Mouse (Mus musculus) midbrain, embryonic 13.5 days (tissue): ENCODE data around the gene Mfn2. TPM values are rescaled to one million over a fixed set of nuclear protein-coding genes. Genes with fewer than 3 reads are reported as not detected.
A peak's percentile ranks its signal among the peaks of the same experiment; 100 is the strongest.

Source experiments
- ATAC-seq: fragments of 200-750 bp; cut with Nextera tagmentation; 2 replicates; pipeline ENCODE4 v1.8.0; 2017; ENCODE audit warnings: mild to moderate bottlenecking, moderate TSS enrichment, moderate library complexity
- H3K27ac ChIP-seq: fragments of 300-500 bp; sonication (generic); 2 replicates; pipeline ENCODE4 v1.5.1; 2015; ENCODE audit warnings: inconsistent platforms, mild to moderate bottlenecking, moderate library complexity
- H3K27me3 ChIP-seq: fragments of 300-500 bp; sonication (generic); 2 replicates; pipeline ENCODE4 v1.6.1; 2015; ENCODE audit warnings: mild to moderate bottlenecking, inconsistent platforms
- H3K36me3 ChIP-seq: fragments of 300-500 bp; sonication (generic); 2 replicates; pipeline ENCODE4 v1.6.1; 2015; ENCODE audit warnings: mild to moderate bottlenecking, inconsistent platforms
- H3K4me1 ChIP-seq: fragments of 300-500 bp; sonication (generic); replicated peaks from 2 replicates; pipeline ENCODE4 v1.6.1; 2015; ENCODE audit warnings: inconsistent platforms
- H3K4me2 ChIP-seq: fragments of 300-500 bp; sonication (generic); replicated peaks from 2 replicates; pipeline ENCODE4 v1.6.1; 2015; ENCODE audit warnings: moderate library complexity, mild to moderate bottlenecking, inconsistent platforms
- H3K4me3 ChIP-seq: fragments of 300-500 bp; sonication (generic); replicated peaks from 2 replicates; pipeline ENCODE4 v1.5.1; 2015; ENCODE audit warnings: mild to moderate bottlenecking, inconsistent platforms
- H3K9ac ChIP-seq: fragments of 300-500 bp; sonication (generic); replicated peaks from 2 replicates; pipeline ENCODE4 v1.6.1; 2015; ENCODE audit warnings: mild to moderate bottlenecking, inconsistent platforms
- H3K9me3 ChIP-seq: fragments of 300-500 bp; sonication (generic); 2 replicates; pipeline ENCODE4 v1.6.1; 2016; ENCODE audit warnings: mild to moderate bottlenecking, inconsistent platforms
- WGBS: fragments of 180-500 bp; shearing (Covaris S2); methylation state at CpG from one replicate; pipeline ENCODE4 v1.1.7; 2015; 5-methylcytosine and 5-hydroxymethylcytosine counted together
- polyA plus RNA-seq: library from polyadenylated mRNA; unstranded; fragments of >200 nt; fragmentation: Nextera tagmentation; extraction: Ambion mirVana; gene quantifications from 2 replicates; pipeline ENCODE4 v1.2.1, GENCODE M21; 2015

Mfn2 gene
- polyA plus RNA-seq, 1 experiment from 2014 or later, result 77.3 TPM

DNA sequence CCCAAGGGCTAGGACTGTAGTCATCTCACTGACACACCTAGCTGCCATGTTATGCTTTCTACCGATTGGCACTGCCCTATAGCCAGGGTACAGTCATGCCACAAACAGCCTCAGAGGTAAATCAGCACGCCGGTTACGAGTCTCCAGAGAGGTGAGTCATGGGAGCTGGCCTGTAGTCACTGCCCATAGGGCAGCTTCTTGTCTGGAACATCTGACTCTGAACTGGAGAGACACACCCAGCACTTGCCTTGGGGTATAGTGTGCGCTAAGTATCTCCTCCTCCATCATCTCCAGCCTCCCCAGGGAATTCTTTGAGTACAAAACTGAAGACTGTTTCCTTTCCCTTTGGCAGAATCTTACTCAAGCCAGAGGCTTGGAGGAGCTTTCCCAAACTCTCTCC lies 1.7 kb upstream of the Mfn2 start:
- Histone ChIP-seq H3K27ac (no peak overlapping the region), H3K27me3 (no peaks in the 10 kb centered on the region), H3K9ac (no peak overlapping the region), H3K4me3 (no peak overlapping the region), H3K36me3 (peaks cover 17% of the 10 kb centered on the region), H3K9me3 (no peaks in the 10 kb centered on the region), H3K4me1 (peaks cover 16% of the 10 kb centered on the region), H3K4me2 (no peak overlapping the region)
- 87% methylated on average over 5 of the region's 5 CpGs for WGBS
- ATAC-seq, result no peak

DNA sequence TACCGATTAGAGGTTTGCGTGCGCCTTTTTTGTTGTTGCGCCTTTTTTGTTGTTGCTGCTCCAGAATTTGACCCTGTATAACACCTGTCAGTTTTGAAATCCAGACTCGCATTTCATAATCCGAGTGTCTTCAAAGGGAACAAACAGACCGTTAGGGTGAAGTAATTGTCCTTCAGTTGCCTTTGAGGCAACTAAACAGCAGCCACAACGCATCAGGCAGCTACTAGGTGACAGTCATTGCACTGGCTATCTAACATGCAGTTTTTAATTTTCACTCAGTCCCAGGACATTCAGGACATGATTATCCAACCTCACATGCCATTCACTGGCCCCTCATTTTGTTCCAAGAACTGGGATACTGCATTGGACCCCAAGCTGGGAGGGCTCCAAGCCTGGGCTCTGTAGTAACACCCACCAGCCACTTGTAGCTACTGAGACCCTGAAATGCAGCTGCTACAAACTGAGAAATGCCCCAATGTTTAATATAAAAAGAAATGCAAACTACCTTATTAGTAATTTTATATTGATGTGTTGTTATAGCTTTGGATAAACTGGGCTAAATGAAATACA lies 671 bp upstream of the Mfn2 start:
- H3K27ac ChIP-seq, result peak overlapping the region; percentile 78
- peak overlapping the region; percentile 56 for H3K4me2 ChIP-seq
- ATAC-seq, result no peak; the same call in none of the 2 replicates
- H3K9ac ChIP-seq, result peak overlapping the region; percentile 83; the same call in 1 of the 2 replicates
- H3K4me3 ChIP-seq, result peak overlapping the region; percentile 79
- H3K27me3 ChIP-seq, result no peaks in the 10 kb centered on the region
- H3K9me3 ChIP-seq, result no peaks in the 10 kb centered on the region
- peaks cover 16% of the 10 kb centered on the region for H3K4me1 ChIP-seq
- H3K36me3 ChIP-seq, result peaks cover 23% of the 10 kb centered on the region
- WGBS, result under 1% methylated on average over 8 of the region's 8 CpGs

DNA sequence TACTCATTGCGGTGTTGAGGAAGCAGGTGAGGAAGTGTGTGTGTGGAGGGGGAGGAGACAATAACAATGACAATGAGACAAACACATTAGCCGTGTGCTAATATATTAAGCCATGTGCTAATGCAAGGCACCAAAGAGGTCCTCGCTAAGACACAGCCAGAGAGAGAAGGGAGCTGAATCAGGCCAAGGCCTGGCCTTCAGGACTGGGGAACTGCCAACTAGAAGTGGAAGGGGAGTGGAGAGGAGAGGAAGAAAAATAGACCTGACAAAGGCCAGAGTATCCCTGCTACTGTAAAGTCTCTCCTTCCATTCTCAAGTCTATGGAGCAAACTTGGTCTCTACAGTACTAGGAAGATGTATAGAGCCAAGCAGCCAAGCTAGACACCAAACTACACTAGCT lies 903 bp downstream of the Mfn2 start:
- H3K27me3 ChIP-seq, result no peaks in the 10 kb centered on the region
- H3K4me1 ChIP-seq, result peaks cover 16% of the 10 kb centered on the region
- H3K36me3 ChIP-seq, result peaks cover 39% of the 10 kb centered on the region
- H3K27ac ChIP-seq, result no peak overlapping the region
- peak overlapping the region; percentile 79 for H3K4me3 ChIP-seq
- WGBS, result 88% methylated on average over 3 of the region's 3 CpGs
- ATAC-seq, result no peak
- H3K4me2 ChIP-seq, result peak overlapping the region; percentile 66
- peak overlapping the region; percentile 83 for H3K9ac ChIP-seq
- H3K9me3 ChIP-seq, result no peaks in the 10 kb centered on the region

DNA sequence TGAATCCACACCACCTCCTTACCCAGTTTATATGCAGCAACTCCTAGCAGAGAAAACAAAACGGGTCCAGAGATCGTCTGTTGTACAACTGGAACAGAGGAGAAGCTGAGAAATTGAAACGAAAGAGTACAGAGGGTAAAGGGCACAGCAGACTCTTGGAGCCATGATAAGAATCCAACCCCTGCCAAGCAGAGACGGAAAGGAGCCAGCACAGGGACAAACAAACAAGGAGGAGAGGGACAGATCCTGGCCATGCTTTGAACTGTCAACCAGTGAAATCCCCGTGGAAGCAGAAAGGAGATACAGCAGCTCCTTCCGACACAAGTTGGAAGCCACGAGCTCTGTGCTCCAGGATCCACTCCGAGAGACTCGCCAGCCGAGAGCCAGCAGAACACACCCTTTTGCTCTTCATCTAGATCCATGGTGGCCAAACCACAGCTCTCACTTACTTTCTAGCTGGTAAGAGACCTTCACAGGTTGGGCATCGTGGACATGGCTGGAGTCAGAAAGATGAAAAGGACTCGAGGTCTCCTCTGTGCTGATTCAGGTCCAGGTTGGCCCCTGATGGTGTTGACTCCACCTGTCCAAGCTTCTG lies 1.5 kb downstream of the Mfn2 start:
- Histone ChIP-seq H3K4me1 (peaks cover 16% of the 10 kb centered on the region), H3K27ac (no peak overlapping the region), H3K4me3 (0 out of 2 replicates have a peak overlapping the region, but pooled peaks have one; percentile 79), H3K4me2 (peak overlapping the region; percentile 66; the same call in 1 of the 2 replicates), H3K36me3 (peaks cover 45% of the 10 kb centered on the region), H3K9ac (no peak overlapping the region), H3K27me3 (no peaks in the 10 kb centered on the region), H3K9me3 (no peaks in the 10 kb centered on the region)
- ATAC-seq, result no peak
- 92% methylated on average over 12 of the region's 12 CpGs for WGBS

DNA sequence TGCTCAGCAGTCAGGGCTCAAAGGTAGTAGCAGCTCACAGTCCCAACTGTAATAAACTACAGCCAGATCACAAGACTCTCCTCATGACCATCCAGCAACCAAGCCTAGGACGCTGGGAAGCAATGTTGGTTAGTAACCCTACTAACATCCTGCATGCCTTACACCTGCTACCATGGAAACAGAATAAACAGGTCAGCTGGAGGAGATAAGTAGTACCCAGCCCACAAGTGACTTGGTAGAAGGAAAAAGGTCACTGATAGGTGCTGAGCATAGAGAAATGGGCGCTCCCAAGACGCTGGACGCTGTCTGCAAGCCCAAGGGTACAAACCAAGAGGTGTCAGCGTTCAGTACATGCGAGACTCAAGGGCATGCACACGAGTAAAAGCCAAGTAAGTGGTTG lies 4.1 kb downstream of the Mfn2 start:
- Histone ChIP-seq H3K4me2 (no peak overlapping the region), H3K9me3 (no peaks in the 10 kb centered on the region), H3K27me3 (no peaks in the 10 kb centered on the region), H3K9ac (no peak overlapping the region), H3K4me3 (no peak overlapping the region), H3K27ac (no peak overlapping the region), H3K36me3 (peaks cover 71% of the 10 kb centered on the region), H3K4me1 (peaks cover 16% of the 10 kb centered on the region)
- 87% methylated on average over 7 of the region's 7 CpGs for WGBS
- no peak for ATAC-seq

DNA sequence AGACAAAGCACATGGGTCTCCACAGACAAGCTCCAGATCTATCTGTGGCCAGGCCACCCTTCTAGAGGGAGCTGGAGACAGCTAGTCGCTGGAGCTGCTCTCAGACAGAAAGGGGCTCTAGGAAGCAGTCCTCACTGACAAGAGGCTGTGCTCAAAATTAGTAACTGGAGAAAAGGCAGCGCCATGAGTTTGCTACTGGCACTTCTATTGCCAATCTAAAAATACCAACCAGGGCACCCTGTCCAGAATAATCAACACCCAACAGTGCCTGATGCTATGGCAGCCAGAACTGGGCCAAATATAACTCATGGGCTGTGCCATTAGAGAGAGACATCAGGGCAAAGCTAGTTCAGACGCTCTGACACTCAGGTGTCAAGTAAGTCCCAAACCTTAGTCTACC lies 7.2 kb downstream of the Mfn2 start:
- Histone ChIP-seq H3K4me2 (no peak overlapping the region), H3K9me3 (no peaks in the 10 kb centered on the region), H3K9ac (no peak overlapping the region), H3K4me1 (no peaks in the 10 kb centered on the region), H3K27ac (no peak overlapping the region), H3K27me3 (no peaks in the 10 kb centered on the region), H3K36me3 (peaks cover 91% of the 10 kb centered on the region), H3K4me3 (no peak overlapping the region)
- 86% methylated on average over 3 of the region's 3 CpGs for WGBS
- no peak for ATAC-seq

DNA sequence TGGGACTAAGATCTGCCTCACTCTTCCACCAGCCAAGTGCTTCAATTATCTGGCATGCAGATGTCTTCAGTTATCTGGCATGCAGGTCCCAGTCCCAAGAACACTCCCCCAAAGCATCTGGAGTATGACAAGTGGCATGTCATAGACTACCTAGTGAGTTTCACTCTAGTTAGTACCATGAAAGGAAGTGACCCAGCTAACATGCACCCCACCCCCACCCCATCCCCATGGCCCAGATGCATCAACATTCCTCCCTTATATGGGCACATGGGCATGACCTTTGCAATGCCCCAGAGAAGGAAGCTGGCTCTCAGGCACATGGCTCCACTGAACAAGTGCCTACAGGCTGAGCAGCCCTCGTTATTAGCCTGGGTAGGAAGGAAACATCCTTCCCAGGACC lies 8.1 kb downstream of the Mfn2 start:
- peaks cover 94% of the 10 kb centered on the region for H3K36me3 ChIP-seq
- WGBS, result 81% methylated on average over 1 of the region's 1 CpGs

DNA sequence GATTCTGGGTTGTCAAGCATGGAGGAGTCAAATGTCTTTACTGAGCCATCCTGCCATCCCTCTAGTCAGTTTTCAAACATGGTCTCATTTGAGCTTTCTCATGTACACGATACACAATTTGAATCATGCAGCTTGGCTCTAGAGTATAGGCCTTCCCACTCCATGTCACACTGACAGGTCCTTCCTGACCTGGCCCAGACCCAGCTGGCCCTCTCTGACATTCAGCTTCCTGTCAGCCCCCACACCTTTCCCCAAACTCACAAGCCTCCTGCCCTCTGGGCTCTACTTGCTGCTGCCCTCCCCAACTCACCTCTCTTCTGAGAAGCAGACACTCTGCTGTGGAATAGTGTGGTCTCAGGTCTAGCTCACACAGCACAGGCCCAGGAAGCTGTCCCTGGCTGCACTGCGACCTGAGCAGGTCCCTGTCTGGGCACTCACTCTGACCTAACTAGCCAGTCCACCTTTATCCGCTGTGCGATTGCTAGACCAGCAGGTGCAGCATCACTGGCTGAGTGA lies 8.6 kb downstream of the Mfn2 start:
- ATAC-seq, result no peak
- H3K27ac ChIP-seq, result no peak overlapping the region
- no peaks in the 10 kb centered on the region for H3K27me3 ChIP-seq
- H3K9ac ChIP-seq, result no peak overlapping the region
- H3K4me1 ChIP-seq, result no peaks in the 10 kb centered on the region
- H3K36me3 ChIP-seq, result peaks cover 98% of the 10 kb centered on the region
- no peak overlapping the region for H3K4me3 ChIP-seq
- WGBS, result 94% methylated on average over 4 of the region's 4 CpGs
- no peak overlapping the region for H3K4me2 ChIP-seq
- no peaks in the 10 kb centered on the region for H3K9me3 ChIP-seq

More for the DNA sequence above, 8.1 kb downstream of the Mfn2 start:
- Histone ChIP-seq H3K9ac (no peak overlapping the region), H3K4me3 (no peak overlapping the region), H3K4me1 (no peaks in the 10 kb centered on the region), H3K27ac (no peak overlapping the region), H3K27me3 (no peaks in the 10 kb centered on the region), H3K4me2 (no peak overlapping the region), H3K9me3 (no peaks in the 10 kb centered on the region)
- no peak for ATAC-seq

DNA sequence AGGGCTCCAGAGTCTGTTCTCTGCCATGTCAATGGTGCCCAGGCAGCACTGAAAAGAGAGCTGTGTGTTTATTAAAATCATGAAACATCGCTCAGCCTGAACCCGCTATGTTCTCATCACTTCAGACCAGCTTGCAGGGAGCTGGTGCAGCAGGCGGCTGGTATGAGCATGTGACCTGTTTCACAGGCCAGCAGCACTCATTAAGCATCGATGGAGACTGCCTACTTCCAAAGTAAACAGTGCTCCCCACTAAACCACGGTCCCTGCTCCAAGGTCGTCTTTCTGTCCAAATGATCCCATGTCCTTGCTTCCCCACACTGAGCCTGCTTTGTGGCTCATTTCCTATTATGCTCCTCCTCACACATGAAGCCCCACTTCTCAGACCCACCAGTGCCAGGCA lies 14.2 kb downstream of the Mfn2 start:
- 86% methylated on average over 6 of the region's 6 CpGs for WGBS
- peaks cover 94% of the 10 kb centered on the region for H3K36me3 ChIP-seq

DNA sequence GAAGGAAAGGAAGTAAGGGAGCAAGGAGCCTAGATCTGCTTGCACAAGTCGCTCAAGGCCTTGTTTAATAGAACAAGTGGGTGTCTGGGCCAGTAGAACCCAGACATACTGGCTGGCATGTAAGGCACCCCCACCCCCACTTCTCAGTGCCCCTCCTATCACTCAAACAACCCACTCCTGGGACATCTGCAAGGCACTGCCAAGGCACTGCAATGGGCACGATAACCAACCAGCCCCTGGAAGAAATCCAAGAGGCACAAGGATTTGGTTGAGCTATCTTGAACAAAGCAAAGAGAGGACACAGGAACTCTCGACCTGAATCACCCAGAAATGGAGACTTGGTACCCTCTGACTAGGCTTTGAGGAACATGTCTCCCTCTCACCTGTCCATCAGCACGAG lies 16.3 kb downstream of the Mfn2 start:
- no peak overlapping the region for H3K4me2 ChIP-seq
- ATAC-seq, result no peak
- H3K36me3 ChIP-seq, result peaks cover 94% of the 10 kb centered on the region
- H3K9ac ChIP-seq, result no peak overlapping the region
- no peak overlapping the region for H3K4me3 ChIP-seq
- H3K27me3 ChIP-seq, result no peaks in the 10 kb centered on the region
- H3K4me1 ChIP-seq, result no peaks in the 10 kb centered on the region
- 84% methylated on average over 4 of the region's 4 CpGs for WGBS
- H3K9me3 ChIP-seq, result no peaks in the 10 kb centered on the region
- no peak overlapping the region for H3K27ac ChIP-seq

More for the DNA sequence above, 14.2 kb downstream of the Mfn2 start:
- H3K9ac ChIP-seq, result no peak overlapping the region
- H3K4me3 ChIP-seq, result no peak overlapping the region
- no peaks in the 10 kb centered on the region for H3K27me3 ChIP-seq
- no peak overlapping the region for H3K27ac ChIP-seq
- H3K4me2 ChIP-seq, result no peak overlapping the region
- no peaks in the 10 kb centered on the region for H3K9me3 ChIP-seq
- H3K4me1 ChIP-seq, result no peaks in the 10 kb centered on the region
- ATAC-seq, result no peak

DNA sequence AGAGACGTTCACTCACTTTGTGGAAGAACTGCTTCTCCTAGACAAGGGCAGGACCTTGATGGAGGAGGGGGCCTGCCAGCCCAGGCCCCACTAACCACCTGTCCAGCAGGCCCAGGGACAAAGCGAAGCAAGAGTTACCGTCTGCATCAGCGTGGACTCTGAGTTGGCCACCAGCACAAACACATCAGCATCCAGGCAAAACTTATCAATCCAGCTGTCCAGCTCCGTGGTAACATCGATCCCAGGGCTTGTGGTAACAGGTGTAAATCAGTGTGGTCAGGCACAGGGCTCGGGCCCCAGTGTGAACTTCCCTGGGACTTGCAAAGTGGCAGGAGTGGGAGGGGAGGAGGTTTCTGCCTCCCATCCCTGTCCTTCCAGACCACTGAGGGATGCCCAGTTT lies 17.2 kb downstream of the Mfn2 start:
- Histone ChIP-seq H3K36me3 (peaks cover 94% of the 10 kb centered on the region), H3K9ac (no peak overlapping the region), H3K4me3 (no peak overlapping the region), H3K4me2 (no peak overlapping the region), H3K9me3 (no peaks in the 10 kb centered on the region), H3K27ac (no peak overlapping the region), H3K27me3 (no peaks in the 10 kb centered on the region), H3K4me1 (no peaks in the 10 kb centered on the region)
- 97% methylated on average over 7 of the region's 7 CpGs for WGBS
- no peak for ATAC-seq

DNA sequence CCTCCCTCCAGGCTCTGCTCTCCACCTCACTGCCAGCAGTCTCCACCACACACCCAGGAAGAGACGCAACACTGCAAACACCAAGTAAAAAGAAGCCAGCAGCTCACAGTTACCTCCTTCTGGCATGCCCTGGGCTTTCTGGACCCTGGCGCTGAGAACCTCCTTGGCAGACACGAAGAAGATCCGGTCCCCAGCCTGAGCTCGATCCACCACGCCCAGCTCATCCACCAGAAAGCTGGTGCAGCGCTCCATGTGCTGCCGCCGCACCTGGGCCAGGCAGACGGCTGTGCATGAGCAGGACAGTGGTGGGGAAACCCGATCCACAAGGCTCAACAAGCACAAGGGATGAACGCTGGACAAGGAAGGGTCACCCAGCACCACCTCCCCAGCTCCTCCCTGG lies 18.3 kb downstream of the Mfn2 start:
- Histone ChIP-seq H3K36me3 (peaks cover 94% of the 10 kb centered on the region), H3K4me1 (no peaks in the 10 kb centered on the region), H3K4me3 (no peak overlapping the region), H3K4me2 (no peak overlapping the region), H3K9ac (no peak overlapping the region), H3K27ac (no peak overlapping the region), H3K27me3 (no peaks in the 10 kb centered on the region), H3K9me3 (no peaks in the 10 kb centered on the region)
- ATAC-seq, result no peak
- WGBS, result 94% methylated on average over 12 of the region's 12 CpGs
